Mouse (Mus musculus) layer of hippocampus, postnatal 36 days (tissue): Measurements from ENCODE around the gene Ntng1. TPM values are rescaled to one million over a fixed set of nuclear protein-coding genes. Genes with fewer than 3 reads are reported as not detected.
"Not testable (repeated sequence)": the region's sequence is repeated elsewhere in the genome, so short reads cannot be mapped to it uniquely, and the experiment has no call there.

ENCODE experiments used
- DNase-seq, 2 experiments: peaks; one replicate each; pipeline ENCODE4 v3.0.0; 2022
- total RNA-seq, 2 experiments: library from RNA; stranded (reverse); gene quantifications; 2 replicates each; pipeline ENCODE4 v1.2.3; 2021

Ntng1 gene
- total RNA-seq, 2 experiments from 2014 or later = 30.6 to 30.7 TPM

DNA sequence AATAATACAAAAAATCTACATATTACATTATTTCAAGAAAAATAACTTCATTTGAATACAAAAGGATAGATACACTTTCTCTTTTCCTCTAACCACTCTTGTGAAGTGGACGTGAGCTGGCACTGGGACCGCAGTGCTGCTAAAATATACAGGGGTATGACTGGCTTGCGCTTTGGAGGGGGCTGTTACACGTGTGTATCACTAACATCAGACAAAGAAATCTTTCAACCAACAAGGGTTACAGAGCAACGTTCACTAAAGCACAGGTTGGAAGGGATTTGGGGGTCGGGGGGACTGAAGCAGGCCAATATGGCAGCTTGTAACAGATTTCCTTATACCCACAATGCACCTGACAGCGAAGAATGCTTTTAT, 361.9 kb downstream of the Ntng1 start:
- DNase-seq = peak; percentile 6 to 9

DNA sequence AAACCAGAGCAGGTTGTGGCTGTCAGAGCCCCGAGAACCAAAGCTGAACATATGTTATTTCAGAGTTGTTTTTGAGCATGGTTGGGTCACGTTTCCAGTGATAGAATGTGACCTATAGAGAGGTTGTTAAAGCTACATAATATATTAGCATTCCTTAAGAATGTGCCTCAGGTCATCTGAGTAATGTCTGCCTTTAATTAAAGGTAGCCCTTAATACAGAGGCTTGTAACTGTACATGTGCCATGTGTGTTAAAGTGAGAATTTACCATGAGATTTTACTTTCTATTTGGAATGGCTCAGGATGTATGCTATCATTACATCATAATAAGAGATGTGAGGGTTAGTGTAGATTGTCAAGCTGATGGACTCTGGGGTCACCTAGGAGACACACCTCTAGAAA, 368.6 kb downstream of the Ntng1 start:
- DNase-seq = no peak

DNA sequence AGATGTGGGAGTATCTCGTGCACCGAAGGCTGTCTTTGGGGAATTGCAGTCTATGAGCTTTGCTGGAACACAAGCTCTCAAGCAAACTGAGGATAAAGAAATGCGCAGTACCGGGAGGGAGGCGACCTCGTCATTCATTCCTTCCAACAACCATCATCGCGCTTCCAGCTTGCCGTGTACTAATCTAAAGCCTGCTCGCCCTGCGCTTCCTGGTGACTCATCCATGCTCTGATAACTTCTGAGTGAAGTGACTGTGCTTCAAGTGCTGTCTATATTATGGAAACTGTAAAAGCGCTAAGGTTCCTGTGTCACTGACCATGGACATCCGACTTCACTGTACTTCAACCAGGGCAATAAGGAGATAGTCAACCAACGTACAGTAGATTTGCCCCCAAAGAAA, 371.7 kb downstream of the Ntng1 start:
- DNase-seq = no peak

DNA sequence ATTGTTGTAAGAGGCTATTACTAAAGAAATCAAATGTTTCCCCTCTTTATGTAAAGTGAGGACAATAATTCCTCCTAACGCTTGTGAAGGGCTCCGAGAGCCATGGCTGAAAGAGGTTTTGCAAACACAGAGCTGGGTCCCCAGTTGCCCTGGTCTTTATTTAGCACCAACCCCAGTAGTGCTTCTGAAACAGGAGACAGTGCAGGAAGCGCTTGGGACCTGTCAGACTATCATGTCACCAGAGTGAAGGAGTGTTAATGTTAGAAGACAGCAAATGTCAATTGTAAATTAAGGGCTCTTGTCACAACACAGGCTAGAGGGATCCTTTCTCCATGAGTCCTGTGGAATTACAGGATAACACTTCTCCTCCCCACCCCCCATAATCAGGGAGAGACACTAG, 376.9 kb downstream of the Ntng1 start:
- DNase-seq = no peak

DNA sequence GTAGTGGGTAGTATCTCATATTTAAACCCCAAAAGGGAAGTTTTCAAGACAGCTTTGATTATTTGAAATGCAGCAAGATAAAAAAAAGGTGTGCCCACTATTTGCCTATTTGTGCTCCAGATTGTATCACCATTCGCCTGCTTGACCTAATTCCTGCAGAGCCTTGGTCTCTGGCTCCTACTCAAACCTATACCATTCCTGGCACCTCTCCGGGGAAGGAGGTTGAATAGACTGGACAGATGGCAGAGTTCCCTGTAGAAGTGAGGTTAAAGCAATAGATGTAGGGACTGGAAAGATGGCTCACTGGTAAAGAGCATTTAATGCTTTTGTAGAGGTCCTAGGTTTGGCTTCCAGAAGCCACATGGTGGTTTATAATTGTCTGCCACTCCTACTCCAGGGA, 378.2 kb downstream of the Ntng1 start:
- no peak for DNase-seq

DNA sequence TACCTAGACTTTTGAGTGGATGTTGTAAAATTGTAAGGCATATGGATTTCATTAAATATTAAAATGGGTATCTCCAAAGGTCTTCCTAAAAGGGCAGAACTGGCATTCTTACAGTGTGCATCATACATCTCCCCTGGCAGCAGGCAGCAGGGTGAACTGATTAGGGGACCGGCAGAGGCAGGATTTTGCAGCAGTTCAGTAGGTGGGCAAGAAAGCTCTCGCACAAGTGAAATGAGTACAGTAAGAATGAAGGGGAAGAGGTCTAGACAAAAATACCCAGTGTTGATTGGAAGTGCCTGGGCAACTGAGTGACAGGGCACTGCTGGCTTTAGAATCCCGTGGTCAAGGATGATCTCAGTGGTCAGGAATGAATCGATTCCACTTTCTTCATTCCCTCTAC, 378.7 kb downstream of the Ntng1 start:
- DNase-seq = no peak

DNA sequence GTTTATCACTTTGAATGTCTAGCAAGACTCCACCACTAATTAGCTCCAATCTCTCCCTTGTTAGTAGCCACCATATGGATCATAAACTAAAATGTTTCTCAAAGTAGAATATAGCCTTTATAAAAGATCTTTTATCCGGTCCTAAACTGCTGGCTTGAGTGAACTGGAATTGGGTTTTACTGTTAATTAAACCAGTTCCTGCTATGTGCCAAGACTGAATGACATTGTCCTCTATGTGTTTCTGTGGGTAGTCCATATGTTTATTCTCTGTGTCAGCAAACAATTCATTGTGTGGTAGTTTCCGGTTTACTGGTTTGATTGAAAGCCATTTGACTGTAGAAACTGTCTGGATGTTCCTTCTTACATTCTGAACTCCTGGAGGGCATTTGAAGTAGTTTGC, 387.4 kb downstream of the Ntng1 start:
- DNase-seq = no peak

DNA sequence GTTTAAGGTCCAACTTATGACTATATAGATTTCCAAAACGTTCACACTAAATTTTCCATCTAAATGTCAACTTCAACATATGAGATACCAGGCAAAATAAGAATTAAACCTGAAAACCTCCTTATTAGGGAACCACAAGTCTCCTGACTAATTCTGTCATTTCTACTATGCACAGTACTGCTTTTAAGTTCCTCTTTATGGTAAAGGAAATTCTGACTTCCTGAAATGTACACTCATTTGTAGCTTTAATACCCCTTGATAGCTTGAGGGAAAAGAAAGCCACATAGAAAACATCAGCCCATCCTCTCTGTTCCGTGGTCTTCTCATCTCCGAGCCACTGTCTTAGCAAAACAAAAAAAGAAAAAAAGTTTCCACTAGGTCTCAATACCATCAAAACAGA, 396.2 kb downstream of the Ntng1 start:
- DNase-seq = not testable (repeated sequence)

DNA sequence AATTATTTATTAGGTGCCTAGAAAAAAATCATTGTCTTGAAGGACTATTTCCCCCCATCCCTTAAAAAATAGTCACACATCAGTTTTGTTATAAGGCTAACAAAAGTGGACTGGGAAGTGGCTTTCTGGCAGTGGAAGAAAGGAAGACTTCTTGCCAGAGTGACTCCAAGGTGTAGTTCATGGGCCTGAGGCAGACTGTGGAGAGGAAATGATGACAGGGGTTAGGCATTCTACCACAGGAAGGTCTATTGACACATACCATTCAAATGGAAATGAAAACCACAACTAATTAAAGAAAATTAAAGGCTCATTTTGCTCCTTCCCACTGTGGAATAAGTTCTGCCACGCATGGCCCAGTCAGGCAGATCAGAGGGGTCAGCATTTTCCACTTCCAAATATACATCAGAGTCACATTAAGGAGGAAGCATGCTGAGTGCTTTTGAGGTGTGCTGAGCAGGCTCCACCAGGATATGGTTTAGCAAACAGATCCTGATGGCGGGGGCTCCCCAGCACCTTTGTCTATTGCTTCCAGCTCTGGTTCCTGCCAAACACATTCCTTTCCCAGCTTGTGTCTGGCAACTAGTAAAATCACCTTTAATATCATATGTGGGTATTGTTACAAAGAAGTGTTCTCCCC, 403.2 kb downstream of the Ntng1 start:
- DNase-seq = no peak

DNA sequence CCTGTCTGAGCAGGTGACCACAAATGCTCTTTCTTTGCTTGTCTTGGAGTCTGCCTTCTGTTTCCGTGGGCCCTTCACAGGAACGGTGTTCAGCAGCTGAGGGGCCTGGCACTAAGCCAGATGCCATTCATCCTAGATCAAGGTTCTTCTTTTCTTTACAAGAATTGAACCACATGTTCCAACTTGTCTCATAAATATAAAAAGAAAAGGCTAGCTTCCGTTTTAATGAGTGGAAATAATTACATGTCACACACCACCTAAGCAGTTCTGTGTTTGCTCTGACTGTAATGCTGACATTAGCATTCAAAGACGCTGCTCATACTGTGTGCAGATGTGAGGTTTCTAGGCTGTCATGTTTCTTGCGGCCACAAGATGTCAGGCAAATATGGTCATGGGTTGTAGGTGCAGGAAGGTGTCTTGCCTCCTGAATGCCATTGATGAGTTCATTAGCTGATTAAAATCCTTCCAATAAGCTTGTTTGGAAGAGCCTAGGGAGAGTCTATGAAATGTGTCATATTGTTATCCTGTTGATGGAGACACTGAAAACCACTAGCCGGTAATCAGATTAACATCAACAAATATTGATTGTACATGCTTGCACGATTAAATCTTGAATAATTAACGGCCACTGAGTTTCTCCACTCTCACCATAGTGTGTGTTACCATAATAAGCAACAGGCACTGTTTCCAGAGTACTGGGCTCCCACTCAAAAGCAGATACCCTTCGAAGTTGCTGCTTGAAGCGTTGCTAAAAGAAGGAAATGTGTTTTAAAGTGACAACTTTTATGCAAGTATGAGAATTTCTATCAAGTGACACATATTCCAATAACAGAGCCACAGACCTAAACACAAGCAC, 411.3 kb downstream of the Ntng1 start:
- DNase-seq = no peak

DNA sequence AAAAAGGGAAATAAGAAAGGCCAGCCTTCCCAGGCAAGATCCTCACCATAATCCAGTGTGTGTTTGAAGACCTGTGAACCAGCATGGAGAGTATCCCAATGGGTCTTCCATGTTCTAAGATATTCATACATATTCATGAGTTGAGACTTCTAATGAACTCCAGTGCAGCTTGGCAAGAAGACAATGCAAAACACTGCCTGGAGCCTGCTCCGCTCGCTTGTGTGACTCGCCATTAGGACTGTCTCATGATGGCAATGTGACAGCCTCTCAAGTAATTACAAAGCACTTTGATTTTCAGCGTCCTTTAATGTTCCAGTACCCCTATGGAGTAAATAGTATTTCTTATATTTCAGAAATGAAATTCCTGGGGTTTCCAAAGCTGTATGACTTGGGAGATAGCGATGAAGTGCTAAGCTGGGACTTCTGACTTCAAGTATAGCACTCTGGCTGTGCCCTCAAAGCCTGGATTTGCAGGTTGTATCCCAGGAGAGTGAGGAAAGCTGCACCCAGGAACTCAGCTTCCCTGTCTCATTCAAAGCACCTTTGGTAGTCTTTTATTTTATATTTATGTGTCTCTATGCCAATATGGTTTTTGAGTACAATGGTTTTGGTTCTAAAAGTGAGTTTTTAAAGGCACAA, 412.1 kb downstream of the Ntng1 start:
- no peak for DNase-seq

Other genes starting within 250 kb of the Ntng1 start
- gene Prmt6, start 107.0 kb upstream of the Ntng1 start, total RNA-seq = 10 to 100 TPM; 14.8 to 16.7 TPM